Mouse (Mus musculus) embryonic facial prominence, embryonic 15.5 days (tissue): ENCODE data around the gene Khdrbs2. TPM values are rescaled to one million over a fixed set of nuclear protein-coding genes. Genes with fewer than 3 reads are reported as not detected.
"Not testable (repeated sequence)": the region's sequence is repeated elsewhere in the genome, so short reads cannot be mapped to it uniquely, and the experiment has no call there.

Experiments
- ATAC-seq: fragments of 200-750 bp; cut with Nextera tagmentation; 2 replicates; pipeline ENCODE4 v1.8.0; 2017; ENCODE audit warnings: low read depth, moderate TSS enrichment; ENCODE audit not compliant: insufficient number of reproducible peaks, low FRiP score, low TSS enrichment
- H3K27ac ChIP-seq: fragments of 300-500 bp; sonication (generic); replicated peaks from 2 replicates; pipeline ENCODE4 v1.5.1; 2015; ENCODE audit warnings: mild to moderate bottlenecking, inconsistent platforms
- H3K27me3 ChIP-seq: fragments of 300-500 bp; sonication (generic); 2 replicates; pipeline ENCODE4 v1.6.1; 2015; ENCODE audit warnings: inconsistent platforms
- H3K36me3 ChIP-seq: fragments of 300-500 bp; sonication (generic); 2 replicates; pipeline ENCODE4 v1.6.1; 2015; ENCODE audit warnings: mild to moderate bottlenecking, inconsistent platforms
- H3K4me1 ChIP-seq: fragments of 300-500 bp; sonication (generic); 2 replicates; pipeline ENCODE4 v1.6.1; 2015; ENCODE audit warnings: inconsistent platforms
- H3K4me2 ChIP-seq: fragments of 300-500 bp; sonication (generic); replicated peaks from 2 replicates; pipeline ENCODE4 v1.6.1; 2015; ENCODE audit warnings: mild to moderate bottlenecking, inconsistent platforms
- H3K4me3 ChIP-seq: fragments of 300-500 bp; sonication (generic); replicated peaks from 2 replicates; pipeline ENCODE4 v1.5.1; 2015; ENCODE audit warnings: mild to moderate bottlenecking, inconsistent platforms
- H3K9ac ChIP-seq: fragments of 300-500 bp; sonication (generic); 2 replicates; pipeline ENCODE4 v1.6.1; 2015; ENCODE audit warnings: inconsistent platforms
- H3K9me3 ChIP-seq: fragments of 300-500 bp; sonication (generic); replicated peaks from 2 replicates; pipeline ENCODE4 v1.6.1; 2016; ENCODE audit warnings: inconsistent platforms
- WGBS: fragments of 180-500 bp; shearing (Covaris S2); methylation state at CpG from one replicate; pipeline ENCODE4 v1.1.7; 2015; 5-methylcytosine and 5-hydroxymethylcytosine counted together
- polyA plus RNA-seq: library from polyadenylated mRNA; unstranded; fragments of >200 nt; fragmentation: Nextera tagmentation; extraction: Ambion mirVana; gene quantifications from 2 replicates; pipeline ENCODE4 v1.2.1, GENCODE M21; 2015

Gene Khdrbs2
- polyA plus RNA-seq, 1 experiment from 2014 or later: 5.6 TPM

- H3K9ac ChIP-seq: no peak overlapping the region
- no peak overlapping the region for H3K4me2 ChIP-seq
- H3K4me1 ChIP-seq: no peaks in the 10 kb centered on the region
- no peaks in the 10 kb centered on the region for H3K27me3 ChIP-seq
- no peak for ATAC-seq
- H3K27ac ChIP-seq: no peak overlapping the region
- H3K9me3 ChIP-seq: no peaks in the 10 kb centered on the region
- 60% methylated on average over 2 of the region's 2 CpGs for WGBS
- H3K4me3 ChIP-seq: no peak overlapping the region
- no peaks in the 10 kb centered on the region for H3K36me3 ChIP-seq
These were observed 298.5 kb downstream of the Khdrbs2 start for GRCm38 (mm10) chr1:32471022-32471421.

GRCm38 (mm10) chr1:32471502-32472214 is 299.1 kb downstream of the Khdrbs2 start:
- Histone ChIP-seq H3K4me3 (no peak overlapping the region), H3K4me1 (no peaks in the 10 kb centered on the region), H3K27ac (no peak overlapping the region), H3K36me3 (no peaks in the 10 kb centered on the region), H3K4me2 (no peak overlapping the region), H3K9ac (no peak overlapping the region), H3K9me3 (no peaks in the 10 kb centered on the region), H3K27me3 (no peaks in the 10 kb centered on the region)
- WGBS: 89% methylated on average over 11 of the region's 11 CpGs
- ATAC-seq: no peak

DNA sequence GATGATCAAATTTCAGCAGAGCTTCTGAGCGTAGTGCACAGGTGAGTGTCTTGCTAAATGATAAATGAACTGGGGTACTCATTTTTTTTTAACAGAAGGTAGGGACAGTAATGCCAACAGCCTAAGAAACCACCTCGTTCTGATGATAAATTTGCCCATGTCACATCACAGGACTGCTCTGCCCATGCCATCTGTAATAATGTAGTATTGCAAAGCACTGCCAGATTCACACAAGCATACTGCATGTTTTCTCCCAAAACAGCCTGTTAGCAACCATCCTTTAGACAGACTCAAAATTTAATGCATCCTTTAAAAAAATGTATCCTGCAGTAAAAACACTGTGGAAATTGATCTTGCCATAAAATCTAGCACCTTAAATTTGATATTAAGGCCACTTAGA is 315.4 kb downstream of the Khdrbs2 start:
- Histone ChIP-seq H3K4me2 (no peak overlapping the region), H3K27me3 (no peaks in the 10 kb centered on the region), H3K9me3 (no peaks in the 10 kb centered on the region), H3K9ac (no peak overlapping the region), H3K27ac (no peak overlapping the region), H3K4me3 (no peak overlapping the region), H3K36me3 (no peaks in the 10 kb centered on the region), H3K4me1 (no peaks in the 10 kb centered on the region)
- no peak for ATAC-seq
- WGBS: 72% methylated on average over 2 of the region's 2 CpGs

DNA sequence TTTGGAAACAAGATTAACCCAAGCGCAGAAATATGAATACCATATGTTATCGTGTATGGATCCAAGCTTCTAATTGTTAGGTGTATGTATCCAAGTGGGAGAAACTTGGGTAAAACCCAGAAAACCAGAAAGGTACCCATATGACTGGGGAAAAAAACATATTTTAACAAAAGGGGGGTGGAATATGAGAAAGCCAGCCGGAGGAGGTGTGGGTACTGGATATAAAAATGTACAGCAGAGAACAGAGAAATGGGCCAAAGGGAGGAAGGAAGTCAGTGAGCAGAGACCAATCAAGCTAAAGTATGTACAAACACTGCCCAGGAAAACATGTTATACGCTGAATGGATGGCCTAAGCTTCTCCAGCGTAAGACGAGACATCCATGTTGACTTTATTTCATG is 330.9 kb downstream of the Khdrbs2 start:
- no peak overlapping the region for H3K27ac ChIP-seq

DNA sequence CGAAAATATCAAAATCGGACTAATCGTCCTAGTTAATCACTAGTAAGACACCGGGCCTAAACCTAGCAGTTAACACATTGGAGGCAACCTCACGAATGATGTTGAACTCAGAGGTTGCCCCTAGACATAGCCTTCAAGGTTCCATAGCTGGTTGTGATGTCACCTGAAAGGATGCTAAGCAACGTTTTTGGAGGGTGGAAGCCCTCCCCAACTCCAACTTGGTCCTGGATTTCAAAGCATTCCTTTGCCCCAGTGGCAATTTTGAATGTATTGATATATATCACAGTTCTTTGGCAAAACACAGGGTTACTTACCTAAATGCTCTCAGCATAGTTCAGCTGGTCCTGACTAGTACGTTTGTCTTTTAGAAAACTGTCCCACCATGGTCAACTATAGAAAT is 374.7 kb downstream of the Khdrbs2 start, which contains the start of gene Gm5415:
Gene Gm5415 (minus strand): TSS at position 101 of the 400 bp plus-strand sequence.
- not testable (repeated sequence) for H3K27me3 ChIP-seq, ATAC-seq, H3K9ac ChIP-seq, H3K4me3 ChIP-seq, H3K9me3 ChIP-seq, H3K36me3 ChIP-seq, H3K4me2 ChIP-seq, H3K27ac ChIP-seq, H3K4me1 ChIP-seq
- 71% methylated on average over 2 of the region's 7 CpGs for WGBS

More for the DNA sequence above, 330.9 kb downstream of the Khdrbs2 start:
- WGBS: 76% methylated on average over 6 of the region's 6 CpGs
- Histone ChIP-seq H3K9ac (no peak overlapping the region), H3K9me3 (no peaks in the 10 kb centered on the region), H3K4me1 (no peaks in the 10 kb centered on the region), H3K36me3 (no peaks in the 10 kb centered on the region), H3K4me2 (no peak overlapping the region), H3K27me3 (no peaks in the 10 kb centered on the region), H3K4me3 (no peak overlapping the region)
- ATAC-seq: no peak

GRCm38 (mm10) chr1:32553459-32553858 is 380.9 kb downstream of the Khdrbs2 start:
- Histone ChIP-seq H3K27ac (no peak overlapping the region), H3K4me1 (no peaks in the 10 kb centered on the region), H3K9me3 (no peaks in the 10 kb centered on the region), H3K27me3 (no peaks in the 10 kb centered on the region), H3K4me2 (no peak overlapping the region), H3K4me3 (no peak overlapping the region), H3K36me3 (no peaks in the 10 kb centered on the region), H3K9ac (no peak overlapping the region)
- no peak for ATAC-seq
- WGBS: 78% methylated on average over 3 of the region's 3 CpGs

DNA sequence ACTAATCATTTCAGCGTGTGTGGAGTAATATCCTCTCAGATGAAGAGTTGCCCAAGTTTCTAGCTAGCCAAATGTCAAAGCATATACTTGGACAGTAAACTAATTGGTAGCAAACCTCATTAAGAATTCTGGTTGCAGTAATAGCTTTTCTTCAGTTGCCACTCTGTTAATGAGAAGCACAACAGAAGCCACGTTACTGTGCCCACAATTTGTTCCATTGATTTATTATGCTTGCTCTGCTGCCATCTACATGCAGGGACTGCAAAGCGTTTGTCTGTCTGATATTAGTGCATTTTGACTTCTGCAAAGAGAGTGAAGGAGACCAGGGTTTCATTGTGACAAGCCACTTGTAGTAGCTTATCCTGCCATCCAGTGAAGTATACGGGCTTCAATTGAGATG is 381.4 kb downstream of the Khdrbs2 start:
- no peaks in the 10 kb centered on the region for H3K9me3 ChIP-seq
- no peak overlapping the region for H3K4me2 ChIP-seq
- no peak overlapping the region for H3K27ac ChIP-seq
- ATAC-seq: no peak
- H3K4me3 ChIP-seq: no peak overlapping the region
- no peaks in the 10 kb centered on the region for H3K36me3 ChIP-seq
- no peaks in the 10 kb centered on the region for H3K27me3 ChIP-seq
- no peak overlapping the region for H3K9ac ChIP-seq
- WGBS: 54% methylated on average over 4 of the region's 4 CpGs
- no peaks in the 10 kb centered on the region for H3K4me1 ChIP-seq

GRCm38 (mm10) chr1:32568901-32569300 is 396.4 kb downstream of the Khdrbs2 start:
- H3K4me1 ChIP-seq: no peaks in the 10 kb centered on the region
- H3K4me3 ChIP-seq: no peak overlapping the region
- no peak for ATAC-seq
- 83% methylated on average over 2 of the region's 2 CpGs for WGBS
- no peak overlapping the region for H3K27ac ChIP-seq
- no peak overlapping the region for H3K4me2 ChIP-seq
- no peak overlapping the region for H3K9ac ChIP-seq
- no peaks in the 10 kb centered on the region for H3K36me3 ChIP-seq
- H3K27me3 ChIP-seq: no peaks in the 10 kb centered on the region
- no peaks in the 10 kb centered on the region for H3K9me3 ChIP-seq

GRCm38 (mm10) chr1:32626060-32626459 is 453.5 kb downstream of the Khdrbs2 start:
- 82% methylated on average over 1 of the region's 1 CpGs for WGBS
- Histone ChIP-seq H3K4me1 (no peaks in the 10 kb centered on the region), H3K4me3 (no peak overlapping the region), H3K9ac (no peak overlapping the region), H3K27ac (no peak overlapping the region), H3K36me3 (no peaks in the 10 kb centered on the region), H3K27me3 (no peaks in the 10 kb centered on the region), H3K9me3 (no peaks in the 10 kb centered on the region), H3K4me2 (no peak overlapping the region)
- ATAC-seq: no peak

GRCm38 (mm10) chr1:32632415-32633354 is 460.2 kb downstream of the Khdrbs2 start:
- ATAC-seq: peak; percentile 65; the same call in 1 of the 2 replicates
- no peaks in the 10 kb centered on the region for H3K27me3 ChIP-seq
- no peaks in the 10 kb centered on the region for H3K4me1 ChIP-seq
- no peak overlapping the region for H3K4me3 ChIP-seq
- no peaks in the 10 kb centered on the region for H3K9me3 ChIP-seq
- WGBS: 61% methylated on average over 5 of the region's 5 CpGs
- H3K4me2 ChIP-seq: no peak overlapping the region
- no peak overlapping the region for H3K9ac ChIP-seq
- no peaks in the 10 kb centered on the region for H3K36me3 ChIP-seq
- H3K27ac ChIP-seq: no peak overlapping the region

- no peak for ATAC-seq
- WGBS: 91% methylated on average over 4 of the region's 4 CpGs
These were observed 460.9 kb downstream of the Khdrbs2 start for GRCm38 (mm10) chr1:32633404-32633803.

More at GRCm38 (mm10) chr1:32633404-32633803, 460.9 kb downstream of the Khdrbs2 start:
- Histone ChIP-seq H3K27me3 (no peaks in the 10 kb centered on the region), H3K4me3 (no peak overlapping the region), H3K9me3 (no peaks in the 10 kb centered on the region), H3K4me1 (no peaks in the 10 kb centered on the region), H3K36me3 (no peaks in the 10 kb centered on the region), H3K9ac (no peak overlapping the region), H3K4me2 (no peak overlapping the region), H3K27ac (no peak overlapping the region)
